Comparison of ENCODE assay signal across 9 mouse cellular contexts in the genomic region with DNA sequence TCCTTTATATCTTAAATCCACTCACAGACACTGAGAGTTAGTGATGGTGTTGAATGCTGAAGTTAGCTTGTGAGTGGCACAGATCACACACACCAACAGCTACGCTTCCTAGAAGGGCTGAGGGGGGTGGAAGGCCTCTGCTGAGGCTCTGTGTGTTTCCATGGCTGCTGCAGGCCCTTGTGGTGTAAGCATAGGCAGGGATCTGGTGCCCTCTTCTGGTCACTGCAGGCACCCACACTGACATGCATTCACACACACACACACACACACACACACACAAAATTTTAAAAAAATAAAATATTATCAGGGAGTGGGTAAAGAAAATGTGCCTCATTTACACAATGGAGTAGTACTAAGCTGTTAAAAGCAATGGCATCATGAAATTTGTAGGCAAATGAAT.
DNase-seq lines count a peak whose midpoint lies in the region; ATAC-seq and TF ChIP-seq lines count a peak whose summit lies in the region.
"Had no signal": no experiment of that assay in that cellular context is flagged by ENCODE, and none has a peak within 500 bp of the region (broad histone marks: within the 10 kb centered on the region; RNA-seq: fewer than 3 reads in every experiment).

No protein-coding gene starts in this region.

- no peaks in the 10 kb centered on the region for H3K27me3 ChIP-seq in kidney, postnatal 0 days (ENCODE audit: insufficient read depth, low read length)
- H3K27me3 ChIP-seq in kidney, embryonic 15.5 days: peaks cover 5% of the 10 kb centered on the region; the same call in 1 of the 2 replicates
- H3K27me3 ChIP-seq in C2C12 (ENCODE audit: control insufficient read depth, insufficient read depth, insufficient read length): no peaks in the 10 kb centered on the region
- H3K27me3 ChIP-seq: liver, embryonic 13.5 days had no signal

- H3K9ac ChIP-seq in kidney, postnatal 0 days (ENCODE audit: low read depth, low read length): no peak overlapping the region
- no peak overlapping the region for H3K9ac ChIP-seq in kidney, embryonic 15.5 days
- H3K9ac ChIP-seq: liver, embryonic 13.5 days had no signal

- H3K79me3 ChIP-seq in C2C12 (ENCODE audit: low read depth): no peaks in the 10 kb centered on the region

- no peaks in the 10 kb centered on the region for H3K36me3 ChIP-seq in kidney, postnatal 0 days (ENCODE audit: insufficient read depth, low read length)
- H3K36me3 ChIP-seq in kidney, embryonic 15.5 days: no peaks in the 10 kb centered on the region
- H3K36me3 ChIP-seq in C2C12 (ENCODE audit: control insufficient read depth, insufficient read depth): no peaks in the 10 kb centered on the region
- H3K36me3 ChIP-seq: liver, embryonic 13.5 days had no signal

- no peak overlapping the region for H3K4me2 ChIP-seq in kidney, postnatal 0 days (ENCODE audit: low read length)
- no peak overlapping the region for H3K4me2 ChIP-seq in kidney, embryonic 15.5 days
- H3K4me2 ChIP-seq: liver, embryonic 13.5 days had no signal

- H3K27ac ChIP-seq in kidney, postnatal 0 days: no peak overlapping the region
- no peak overlapping the region for H3K27ac ChIP-seq in kidney, embryonic 15.5 days
- H3K27ac ChIP-seq in embryonic fibroblast, embryonic 13.5 days (ENCODE audit: insufficient read depth, low read length): no peak overlapping the region
- H3K27ac ChIP-seq: liver, embryonic 13.5 days had no signal

- no peak overlapping the region for H3K4me3 ChIP-seq in kidney, postnatal 0 days (replicated peaks; ENCODE audit: low read depth, low read length)
- no peak overlapping the region for H3K4me3 ChIP-seq in kidney, embryonic 15.5 days (replicated peaks)
- H3K4me3 ChIP-seq in C2C12 (ENCODE audit: insufficient read depth, poor library complexity, severe bottlenecking): no peak overlapping the region
- no peak overlapping the region for H3K4me3 ChIP-seq in embryonic fibroblast, embryonic 13.5 days (ENCODE audit: insufficient read depth, low read length)
- H3K4me3 ChIP-seq: liver, embryonic 13.5 days had no signal

- no peaks in the 10 kb centered on the region for H3K9me3 ChIP-seq in kidney, postnatal 0 days (replicated peaks; ENCODE audit: low read length)
- H3K9me3 ChIP-seq in kidney, embryonic 15.5 days (replicated peaks): no peaks in the 10 kb centered on the region
- H3K9me3 ChIP-seq: liver, embryonic 13.5 days had no signal

- peak; percentile 50 for TF ChIP-seq CTCF in kidney, postnatal 0 days (IDR thresholded peaks at IDR 0.05; ENCODE audit: low read depth)
- TF ChIP-seq CTCF in C2C12 (IDR thresholded peaks at IDR 0.05; ENCODE audit: control insufficient read depth, insufficient read depth, insufficient read length): peak; percentile 26
- peak; percentile 45; the same call in 1 of the 2 replicates for TF ChIP-seq CTCF in embryonic fibroblast, embryonic 13.5 days (IDR thresholded peaks at IDR 0.05; ENCODE audit: borderline replicate concordance, insufficient read depth, low read length)

- no peaks in the 10 kb centered on the region for H3K79me2 ChIP-seq in C2C12 (ENCODE audit: control insufficient read depth, insufficient read depth)

- 100% methylated on average over 1 of the region's 1 CpGs for WGBS in kidney, postnatal 0 days
- WGBS in kidney, embryonic 15.5 days: 91% methylated on average over 1 of the region's 1 CpGs

- 0 out of 2 replicates have a peak, but pooled peaks cover 4% of the 10 kb centered on the region for H3K4me1 ChIP-seq in kidney, postnatal 0 days (replicated peaks; ENCODE audit: insufficient read depth, low read length)
- peaks cover 23% of the 10 kb centered on the region for H3K4me1 ChIP-seq in kidney, embryonic 15.5 days
- 0 out of 2 replicates have a peak, but pooled peaks cover 2% of the 10 kb centered on the region for H3K4me1 ChIP-seq in embryonic fibroblast, embryonic 13.5 days (ENCODE audit: control insufficient read depth, insufficient read depth, low read length)
- H3K4me1 ChIP-seq: liver, embryonic 13.5 days had no signal

- no peak for DNase-seq in kidney, postnatal 0 days (ENCODE audit: low spot score)
- DNase-seq in 3T3-L1 (ENCODE audit: low read depth, low spot score): peak; percentile 27
- DNase-seq in urinary bladder, postnatal 25 days (ENCODE audit: low spot score): no peak
- DNase-seq in urinary bladder, postnatal 14 days (ENCODE audit: low spot score): no peak
- DNase-seq: embryo, embryonic 11 days; liver, embryonic 13.5 days had no signal

- ATAC-seq in kidney, postnatal 0 days (replicated peaks; ENCODE audit: low FRiP score, low read depth): no peak
- no peak for ATAC-seq in kidney, embryonic 15.5 days (replicated peaks; ENCODE audit: low FRiP score)

- no peak overlapping the region for H3ac ChIP-seq in C2C12 (ENCODE audit: control insufficient read depth, insufficient read length, low read depth)

- TF ChIP-seq POLR2A in embryonic fibroblast, embryonic 13.5 days (IDR thresholded peaks at IDR 0.05; ENCODE audit: low read depth, low read length): no peak

TF ChIP-seq in C2C12, 6 proteins besides CTCF, POLR2A, EP300 and RAD21:
- TF ChIP-seq FOSL1 (IDR thresholded peaks at IDR 0.05; ENCODE audit: insufficient read depth, low read length, poor library complexity, severe bottlenecking) (no peak), USF1 (IDR thresholded peaks at IDR 0.05; ENCODE audit: low read depth) (no peak), MYOD1 (IDR thresholded peaks at IDR 0.05; ENCODE audit: control insufficient read depth, insufficient read length, low read depth) (no peak), MAX (IDR thresholded peaks at IDR 0.05) (no peak), CEBPB (IDR thresholded peaks at IDR 0.05; ENCODE audit: low read depth) (no peak), MYOG (IDR thresholded peaks at IDR 0.05; ENCODE audit: control insufficient read depth, extremely low read depth, insufficient read length) (no peak)
TF ChIP-seq in C2C12: peak in this region for 0.
